Mouse (Mus musculus): ENCODE results near the gene Tenm3. TPM values are rescaled to one million over a fixed set of nuclear protein-coding genes. Genes with fewer than 3 reads are reported as not detected.

The Tenm3 gene
- total RNA-seq, 2 experiments from 2014 or later, result 79.3 to 79.7 TPM

DNA sequence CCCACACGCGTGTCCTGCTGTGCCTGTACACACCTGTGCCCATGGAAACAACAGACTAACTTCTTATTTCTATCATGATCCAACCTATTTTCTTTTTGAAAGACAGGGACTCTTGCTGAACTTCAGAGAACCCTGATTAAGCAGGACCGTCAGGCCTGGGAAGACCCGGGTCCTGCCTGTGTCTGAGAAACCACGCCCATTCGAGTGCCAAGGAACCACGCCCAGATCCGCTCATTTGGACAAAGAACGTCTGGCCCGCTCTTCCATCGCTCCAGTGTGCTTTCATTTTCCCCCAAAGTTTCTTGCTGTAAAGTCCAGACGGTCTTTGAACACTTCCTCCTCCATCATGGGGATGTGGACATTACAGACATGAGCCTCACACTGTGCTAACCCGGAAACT, 26.8 kb downstream of the Tenm3 start:
- DNase-seq (ENCODE audit: low spot score in 2 of 2), result no peak
- intact Hi-C loops (cut with DNase I), result no loop called here

DNA sequence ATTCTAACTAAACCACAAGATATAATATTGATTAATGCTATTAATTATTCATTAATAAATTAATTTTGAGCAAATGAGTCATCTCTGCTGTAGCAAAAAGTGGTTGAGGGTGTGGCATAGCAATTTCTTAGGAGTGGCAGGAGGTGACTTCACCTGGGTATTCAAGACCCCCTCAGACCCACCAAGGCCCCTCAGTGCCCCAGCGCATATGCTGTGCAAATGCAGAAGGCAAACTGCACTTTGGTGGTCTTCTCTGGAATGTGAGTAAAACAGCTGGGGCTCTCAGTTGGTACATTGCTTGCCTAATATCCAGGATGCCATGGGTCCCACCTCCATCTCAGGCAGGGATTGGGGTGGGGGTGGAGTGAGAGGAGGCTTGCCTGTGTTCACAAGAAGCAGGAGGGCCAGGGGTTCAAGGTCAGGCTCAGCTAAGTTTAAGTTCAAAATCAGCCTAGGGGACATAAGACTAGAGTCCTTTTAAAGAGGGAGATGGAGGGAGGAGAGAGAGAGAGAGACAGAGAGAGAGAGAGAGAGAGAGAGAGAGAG, 31.5 kb downstream of the Tenm3 start:
- intact Hi-C loops (cut with DNase I), result no loop called here

DNA sequence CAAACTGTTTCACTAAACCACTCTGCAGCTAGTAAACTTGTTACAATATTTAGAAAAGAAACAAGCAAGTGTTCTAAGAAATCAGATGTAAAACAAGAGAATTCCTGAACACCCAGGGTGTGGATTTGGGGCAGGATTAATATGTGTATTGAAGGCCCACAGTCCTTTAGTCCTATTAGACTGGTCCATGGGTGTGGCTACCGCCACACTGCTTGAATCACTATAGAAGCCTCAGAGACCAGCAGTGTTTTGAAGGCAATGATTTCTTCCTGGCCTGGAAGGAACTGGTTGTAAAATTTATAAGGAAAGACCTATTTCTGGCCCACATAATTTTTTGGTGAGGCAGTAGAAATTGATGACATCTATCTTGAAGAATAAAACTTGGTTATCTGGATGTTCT, 33.1 kb downstream of the Tenm3 start:
- no peak for DNase-seq (ENCODE audit: low spot score in 2 of 2)
- intact Hi-C loops (cut with DNase I), result no loop called here

More for the DNA sequence above, 31.5 kb downstream of the Tenm3 start:
- DNase-seq (ENCODE audit: low spot score in 2 of 2), result no peak

GRCm38 (mm10) chr8:48809104-48809503, 34.6 kb downstream of the Tenm3 start:
- no peak for DNase-seq (ENCODE audit: low spot score in 2 of 2)
- intact Hi-C loops (cut with DNase I), result no loop called here

DNA sequence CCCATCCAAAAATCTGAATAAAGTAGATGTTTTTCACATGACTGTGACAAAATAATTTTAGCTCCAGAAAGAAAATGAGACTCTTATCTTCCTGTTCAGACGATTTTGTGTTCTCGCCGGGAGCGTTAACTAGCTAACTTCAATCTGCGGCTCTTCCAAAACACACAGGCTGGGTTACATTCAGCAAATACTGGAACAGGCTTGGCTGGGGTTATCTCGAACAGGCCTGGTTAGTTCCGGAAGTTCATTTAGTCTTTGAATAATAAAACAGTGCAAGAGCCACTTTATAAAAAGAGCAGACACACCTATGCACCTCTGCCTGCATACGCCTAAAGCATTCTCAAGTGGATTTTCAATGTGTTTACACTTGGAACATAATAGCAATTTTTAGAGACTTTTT, 40.7 kb downstream of the Tenm3 start:
- no peak for DNase-seq (ENCODE audit: low spot score in 2 of 2)
- intact Hi-C loops (cut with DNase I), result no loop called here

DNA sequence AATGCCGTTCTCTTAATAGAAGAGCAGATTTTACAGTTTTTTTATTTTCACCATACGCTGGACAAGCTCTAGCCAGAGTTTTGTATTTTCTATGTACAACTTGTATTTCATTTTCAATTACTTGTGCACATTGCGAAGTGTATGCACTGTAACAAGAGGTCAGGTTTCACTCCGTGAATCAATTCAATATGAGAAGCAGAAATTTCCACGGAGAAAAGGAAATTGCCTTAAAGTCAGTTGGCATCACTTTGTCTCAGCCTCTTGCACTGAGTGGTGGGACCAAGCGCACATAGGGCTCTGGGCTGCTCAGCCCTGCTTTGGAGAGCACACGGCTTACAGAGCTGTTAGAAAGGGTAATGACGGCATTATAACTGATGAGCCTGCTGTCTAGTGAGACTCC, 41.5 kb downstream of the Tenm3 start:
- no peak for DNase-seq (ENCODE audit: low spot score in 2 of 2)
- intact Hi-C loops (cut with DNase I), result no loop called here

GRCm38 (mm10) chr8:48797955-48798359, 45.8 kb downstream of the Tenm3 start:
- no peak for DNase-seq (ENCODE audit: low spot score in 2 of 2)
- intact Hi-C loops (cut with DNase I), result no loop called here

- no peak for DNase-seq (ENCODE audit: low spot score in 2 of 2)
Observed at GRCm38 (mm10) chr8:48794285-48794684, 49.5 kb downstream of the Tenm3 start.

DNA sequence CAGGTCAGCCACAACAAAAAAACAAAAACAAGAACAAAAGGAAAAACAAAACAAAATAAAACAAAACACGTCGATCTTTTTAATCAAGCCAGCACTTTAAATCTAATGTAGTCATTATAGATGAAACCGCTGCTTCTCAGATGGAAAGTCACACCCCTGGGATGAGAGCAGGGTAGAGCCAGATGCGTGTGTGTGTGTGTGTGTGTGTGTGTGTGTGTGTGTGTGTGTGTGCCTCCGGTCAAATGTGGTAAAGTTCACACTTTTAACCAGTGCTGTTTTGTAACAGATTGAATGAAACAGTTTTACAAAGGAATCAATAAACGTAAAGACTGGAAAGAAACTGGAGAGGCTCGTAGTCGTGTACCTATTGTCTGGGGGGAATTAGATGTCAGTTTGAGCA, 50.0 kb downstream of the Tenm3 start:
- DNase-seq (ENCODE audit: low spot score in 2 of 2), result no peak
- intact Hi-C loops (cut with DNase I), result no loop called here

More at GRCm38 (mm10) chr8:48794285-48794684, 49.5 kb downstream of the Tenm3 start:
- intact Hi-C loops (cut with DNase I), result no loop called here

DNA sequence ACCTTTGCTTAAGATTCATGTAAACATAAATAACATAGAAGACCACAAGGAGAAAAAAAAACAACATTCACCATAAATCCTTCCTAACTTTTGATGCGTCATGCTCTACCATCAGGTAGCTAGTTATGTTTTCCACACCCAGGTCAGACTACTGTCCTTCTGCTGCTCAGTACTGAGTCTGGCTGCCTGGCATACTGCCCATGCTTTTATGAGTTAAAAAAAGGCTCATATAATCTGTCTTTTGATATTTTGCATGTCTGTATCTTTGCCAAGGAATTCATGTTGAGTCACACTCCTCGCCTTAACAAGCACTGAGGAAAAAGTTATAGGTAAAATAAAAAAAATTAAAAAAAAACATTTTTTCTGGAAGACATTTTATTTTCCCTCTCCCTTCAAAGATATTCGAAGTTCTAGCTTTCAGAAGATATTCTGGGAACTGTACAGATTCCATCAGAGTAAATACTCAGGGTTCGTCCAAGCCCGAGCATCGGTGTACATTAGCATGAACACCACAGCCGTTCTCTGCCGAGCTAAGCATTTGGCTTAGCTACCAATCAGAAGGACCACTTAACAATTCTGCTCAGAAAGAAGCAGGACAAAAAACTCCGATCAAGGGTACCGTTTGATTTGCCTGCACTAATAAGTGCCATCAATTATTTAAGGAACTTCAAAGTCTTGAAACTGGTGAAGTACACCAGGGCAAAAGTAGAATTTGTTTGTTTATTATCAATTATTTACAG, 51.0 kb downstream of the Tenm3 start:
- intact Hi-C loops (cut with DNase I), result no loop called here
- DNase-seq (ENCODE audit: low spot score in 2 of 2), result no peak

DNA sequence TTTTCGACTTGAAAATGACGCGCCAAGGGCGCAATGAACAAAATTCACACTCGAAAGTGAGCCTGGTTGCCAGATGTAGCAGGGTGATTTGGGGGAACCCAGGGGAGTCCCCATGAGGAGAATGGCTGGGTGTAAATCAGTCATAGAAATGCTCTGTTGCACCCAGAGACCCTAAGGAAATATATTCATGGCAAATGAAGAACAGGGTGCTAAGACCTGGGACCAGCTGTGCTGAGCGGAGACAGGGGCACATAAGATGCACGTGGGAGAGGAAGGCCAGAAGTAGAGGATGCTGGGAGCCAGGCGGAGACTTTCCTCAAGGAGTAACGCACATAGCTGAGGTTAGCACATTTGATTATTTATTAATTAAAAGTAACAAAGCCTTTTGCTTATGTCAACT, 60.4 kb downstream of the Tenm3 start:
- DNase-seq (ENCODE audit: low spot score in 2 of 2), result no peak
- intact Hi-C loops (cut with DNase I), result no loop called here

GRCm38 (mm10) chr8:48780628-48781027, 63.1 kb downstream of the Tenm3 start:
- intact Hi-C loops (cut with DNase I), result no loop called here
- no peak for DNase-seq (ENCODE audit: low spot score in 2 of 2)

GRCm38 (mm10) chr8:48779194-48779593, 64.6 kb downstream of the Tenm3 start:
- no peak for DNase-seq (ENCODE audit: low spot score in 2 of 2)
- intact Hi-C loops (cut with DNase I), result no loop called here

GRCm38 (mm10) chr8:48776081-48776480, 67.7 kb downstream of the Tenm3 start:
- DNase-seq (ENCODE audit: low spot score in 2 of 2), result no peak
- intact Hi-C loops (cut with DNase I), result no loop called here

- no peak for DNase-seq (ENCODE audit: low spot score in 2 of 2)
- intact Hi-C loops (cut with DNase I), result no loop called here
Observed at GRCm38 (mm10) chr8:48775531-48776037, 68.2 kb downstream of the Tenm3 start.

DNA sequence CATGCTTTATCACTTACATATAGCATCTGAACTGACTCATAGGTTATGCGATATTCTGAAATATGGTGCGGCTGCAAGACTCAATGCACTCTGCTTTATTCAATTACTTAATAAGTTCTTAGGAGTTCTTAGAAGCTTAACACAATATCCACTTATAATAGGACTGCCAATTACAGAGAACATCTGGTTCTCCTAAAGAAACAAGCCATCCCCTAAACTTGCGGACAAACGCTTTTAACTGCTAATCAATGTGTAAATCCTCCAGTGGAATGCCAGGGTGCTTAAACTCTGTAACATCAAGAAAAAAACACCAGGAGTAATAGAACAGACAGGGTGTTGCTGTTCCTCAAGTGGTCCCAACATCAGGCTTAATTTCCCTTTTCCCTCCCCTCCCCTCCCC, 68.9 kb downstream of the Tenm3 start:
- intact Hi-C loops (cut with DNase I), result no loop called here
- no peak for DNase-seq (ENCODE audit: low spot score in 2 of 2)

DNA sequence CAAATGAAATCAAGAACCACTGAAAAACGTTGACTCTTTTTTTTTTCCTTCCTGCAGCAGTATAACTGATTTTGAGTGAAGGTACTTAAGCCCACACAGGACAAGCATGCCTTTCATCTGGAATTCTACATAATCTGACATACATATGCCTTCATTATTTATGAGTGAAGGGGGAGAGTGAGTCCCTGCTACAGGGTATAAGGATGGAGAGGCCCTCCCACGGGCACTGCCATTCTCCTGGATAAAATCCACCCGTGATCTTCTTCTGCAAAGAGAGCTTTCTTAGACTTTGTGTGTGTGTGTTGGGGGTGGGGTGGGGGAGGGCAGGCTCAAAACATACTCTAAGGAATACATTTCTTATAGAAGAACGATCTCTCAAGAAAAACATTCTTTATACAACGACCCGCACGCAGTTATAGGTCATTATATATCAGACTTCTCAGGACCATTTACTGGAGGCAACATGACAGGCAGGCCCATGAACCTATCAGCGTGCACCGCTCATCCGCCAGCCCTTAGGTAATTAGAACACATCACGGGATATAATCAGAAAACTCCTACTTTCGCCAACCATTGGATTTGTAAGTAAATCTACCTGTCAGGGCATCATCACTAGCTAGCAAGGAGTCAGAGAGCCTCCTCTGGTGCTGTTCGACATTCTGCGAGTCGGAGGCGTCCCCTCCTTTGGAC, 77.1 kb downstream of the Tenm3 start:
- intact Hi-C loops (cut with DNase I), result no loop called here
- no peak for DNase-seq (ENCODE audit: low spot score in 2 of 2)

DNA sequence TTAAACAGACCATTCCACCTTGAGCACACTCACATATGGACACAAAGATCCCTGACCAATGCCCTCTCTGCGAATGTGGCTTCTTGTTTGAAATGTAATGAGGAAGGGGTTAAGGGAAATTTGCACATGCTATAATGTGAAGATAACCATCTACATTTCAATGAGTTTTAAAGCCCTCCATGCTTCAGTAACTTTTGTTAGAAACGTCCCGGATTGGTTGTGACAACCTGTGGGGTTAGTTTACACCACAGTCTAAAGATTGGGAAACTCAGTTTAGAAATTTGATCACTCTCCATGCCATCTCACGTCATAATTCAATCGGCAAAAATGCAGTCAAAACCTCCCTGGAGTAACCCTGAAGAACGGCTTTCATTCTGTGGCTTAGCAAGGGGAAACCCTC, 78.5 kb downstream of the Tenm3 start:
- intact Hi-C loops (cut with DNase I), result no loop called here
- no peak for DNase-seq (ENCODE audit: low spot score in 2 of 2)

DNA sequence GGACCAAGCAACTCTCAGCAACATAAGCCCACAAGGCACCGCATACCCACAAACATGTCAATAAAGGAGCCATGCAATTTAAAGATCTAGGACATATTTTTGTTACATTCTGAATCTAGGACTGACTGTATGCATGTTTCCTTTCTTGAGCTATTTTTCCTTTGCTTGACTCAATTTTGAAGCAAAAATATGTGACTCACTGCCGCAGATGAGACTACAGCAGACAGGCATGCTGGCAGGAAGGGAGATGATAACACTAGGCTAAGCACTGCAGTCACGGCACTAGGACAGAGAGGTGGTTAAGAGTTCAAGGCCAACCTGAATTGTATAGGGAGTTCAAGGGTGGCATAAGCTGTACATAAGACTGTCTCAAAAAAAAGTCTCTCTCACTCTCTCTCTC, 79.7 kb downstream of the Tenm3 start:
- no peak for DNase-seq (ENCODE audit: low spot score in 2 of 2)
- intact Hi-C loops (cut with DNase I), result no loop called here

DNA sequence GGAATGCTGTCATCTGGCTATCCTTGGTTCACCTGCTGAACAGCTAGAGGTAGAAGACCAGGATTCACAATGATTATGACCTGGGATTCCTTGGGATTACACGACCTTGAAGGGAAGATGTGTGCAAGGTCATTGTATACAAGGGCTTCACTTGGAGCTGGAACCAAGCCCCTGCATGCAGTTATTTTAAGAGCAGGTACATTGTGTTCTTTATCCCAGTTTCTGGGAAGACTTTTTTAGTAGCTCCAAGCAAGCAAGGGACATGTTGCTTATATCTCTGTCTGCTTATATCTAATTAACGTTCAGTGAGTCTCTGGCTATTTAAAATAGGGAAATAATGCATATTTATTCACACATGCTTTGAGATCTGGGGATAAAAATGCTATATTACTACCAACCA, 86.9 kb downstream of the Tenm3 start:
- intact Hi-C loops (cut with DNase I), result no loop called here
- no peak for DNase-seq (ENCODE audit: low spot score in 2 of 2)

DNA sequence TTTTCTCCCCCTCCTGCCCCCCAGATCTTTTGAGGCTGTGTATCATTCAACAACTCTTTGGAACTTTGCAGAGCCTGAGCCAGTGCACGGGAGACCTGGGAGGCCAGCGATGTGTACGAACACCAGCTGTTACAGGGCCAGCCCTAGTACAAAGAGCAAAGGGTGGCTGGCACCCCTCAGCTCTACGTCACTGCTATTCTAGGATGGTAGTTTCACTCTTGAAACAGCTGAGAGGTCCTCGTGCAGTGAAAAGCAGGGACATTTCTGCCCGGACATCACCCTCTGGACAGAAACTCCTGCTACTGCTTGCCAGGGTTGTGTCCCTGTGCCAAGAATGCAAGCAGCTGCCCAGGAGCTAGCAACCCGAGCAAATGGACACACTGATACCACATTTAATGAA, 88.3 kb downstream of the Tenm3 start:
- DNase-seq (ENCODE audit: low spot score in 2 of 2), result no peak
- intact Hi-C loops (cut with DNase I), result no loop called here
